Mouse (Mus musculus): Measurements from ENCODE around the gene Adgrf3.

Adgrf3 gene

GRCm38 (mm10) chr5:30152007-30152406, 53.5 kb downstream of the Adgrf3 start:
- no peak for DNase-seq (ENCODE audit: low read depth)

DNA sequence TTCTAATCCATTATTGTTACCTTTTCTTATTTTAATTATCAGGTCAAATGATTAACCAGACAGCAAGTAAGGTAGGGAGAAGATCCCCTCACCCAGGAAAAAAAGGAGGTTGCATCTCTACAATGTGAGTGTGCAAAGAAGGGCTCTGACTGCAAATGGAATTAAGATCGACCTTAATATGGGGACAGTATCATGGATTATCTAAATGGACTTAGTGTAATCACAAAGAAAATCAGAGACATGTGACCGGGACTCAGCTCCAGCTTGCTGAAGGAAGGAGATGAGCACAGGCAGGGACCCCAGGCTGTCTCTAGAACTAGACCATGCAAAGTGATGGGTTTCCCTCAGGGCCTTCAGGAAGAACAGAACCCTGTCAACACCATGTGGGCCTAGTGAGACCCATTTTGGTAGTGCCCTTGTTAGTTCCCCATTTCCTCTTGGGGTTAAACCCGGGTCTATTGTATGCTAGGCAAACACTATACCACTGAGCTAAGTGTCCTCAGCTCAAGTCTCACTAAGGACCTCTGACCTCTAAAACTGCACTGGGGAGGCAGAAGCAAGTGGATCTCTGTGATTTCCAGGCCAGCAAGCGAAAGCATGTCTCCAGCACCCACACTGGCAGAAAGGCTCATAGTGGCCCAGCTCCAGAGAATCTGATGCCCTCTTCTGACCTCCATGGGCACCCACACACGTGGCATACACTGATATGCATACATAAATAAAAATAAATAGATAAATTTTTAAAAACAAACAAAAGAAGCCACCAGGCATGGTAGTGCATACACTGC, 57.2 kb downstream of the Adgrf3 start:
- no peak for DNase-seq (ENCODE audit: low read depth)

DNA sequence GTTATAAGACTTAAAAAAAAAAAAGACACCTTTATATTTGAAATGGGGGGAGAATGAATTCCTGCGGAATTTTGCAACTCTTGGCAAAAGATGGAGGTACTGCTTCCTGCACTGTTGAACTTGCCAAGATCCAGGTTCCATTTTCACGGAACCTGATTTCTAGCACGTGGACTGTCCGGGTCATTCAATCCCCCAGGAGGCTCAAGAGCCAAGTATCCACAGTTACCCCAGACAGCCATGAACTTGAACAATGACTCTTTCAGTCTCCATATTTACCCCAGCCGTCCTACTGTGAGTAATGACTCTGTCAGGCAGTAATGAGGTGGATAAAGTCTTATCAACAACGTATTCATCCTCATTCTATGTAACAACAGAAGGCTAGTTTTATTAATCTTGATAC, 59.0 kb downstream of the Adgrf3 start:
- DNase-seq (ENCODE audit: low read depth) = peak; percentile 32
